Mouse (Mus musculus) lung, postnatal 0 days (tissue): ENCODE data around the gene Bex6. TPM values are rescaled to one million over a fixed set of nuclear protein-coding genes. Genes with fewer than 3 reads are reported as not detected.

ENCODE experiments used
- ATAC-seq: fragments of 200-750 bp; cut with Nextera tagmentation; 2 replicates; pipeline ENCODE4 v1.8.0; 2017; ENCODE audit warnings: moderate library complexity
- DNase-seq: peaks from one replicate; pipeline ENCODE4 v3.0.0-alpha.2; 2016; ENCODE audit warnings: low spot score
- H3K27ac ChIP-seq: fragments of 300-500 bp; sonication (generic); 2 replicates; pipeline ENCODE4 v1.5.1; 2014; ENCODE audit warnings: antibody characterized with exemption, mild to moderate bottlenecking, low read length, mixed read lengths
- H3K27me3 ChIP-seq: fragments of 300-500 bp; sonication (generic); replicated peaks from 2 replicates; pipeline ENCODE4 v1.6.1; 2014; ENCODE audit warnings: low read length, mixed read lengths; ENCODE audit not compliant: insufficient read depth
- H3K36me3 ChIP-seq: fragments of 300-500 bp; sonication (generic); 2 replicates; pipeline ENCODE4 v1.6.1; 2014; ENCODE audit warnings: low read length, mixed read lengths; ENCODE audit not compliant: insufficient read depth
- H3K4me1 ChIP-seq: fragments of 300-500 bp; sonication (generic); 2 replicates; pipeline ENCODE4 v1.6.1; 2014; ENCODE audit warnings: antibody characterized with exemption, low read depth, low read length, mixed read lengths; ENCODE audit not compliant: insufficient read depth
- H3K4me2 ChIP-seq: fragments of 300-500 bp; sonication (generic); replicated peaks from 2 replicates; pipeline ENCODE4 v1.6.1; 2014; ENCODE audit warnings: low read depth, mild to moderate bottlenecking, low read length, moderate library complexity, mixed read lengths
- H3K4me3 ChIP-seq: fragments of 300-500 bp; sonication (generic); 2 replicates; pipeline ENCODE4 v1.5.1; 2014; ENCODE audit warnings: low read depth, low read length
- H3K9ac ChIP-seq: fragments of 300-500 bp; sonication (generic); replicated peaks from 2 replicates; pipeline ENCODE4 v1.6.1; 2014; ENCODE audit warnings: low read depth, mild to moderate bottlenecking
- H3K9me3 ChIP-seq: fragments of 300-500 bp; sonication (generic); 2 replicates; pipeline ENCODE4 v1.6.1; 2016; ENCODE audit warnings: low read length, mixed read lengths
- CTCF ChIP-seq: IDR thresholded peaks from 2 replicates; pipeline ENCODE4 v1.5.1; 2016; ENCODE audit warnings: antibody characterized with exemption, mild to moderate bottlenecking
- EP300 ChIP-seq: IDR thresholded peaks from 2 replicates; pipeline ENCODE4 v1.6.1; 2016; ENCODE audit warnings: antibody characterized with exemption, mild to moderate bottlenecking, control low read depth
- WGBS: fragments of 180-500 bp; shearing (Covaris S2); extraction: QIAGEN DNeasy Blood & Tissue Kit; methylation state at CpG from one replicate; pipeline ENCODE4 v1.1.7; 2014; 5-methylcytosine and 5-hydroxymethylcytosine counted together
- polyA plus RNA-seq: library from polyadenylated mRNA; unstranded; fragments of >200 nt; fragmentation: Nextera tagmentation; extraction: Ambion mirVana; gene quantifications from 2 replicates; pipeline ENCODE4 v1.2.1, GENCODE M21; 2015

Bex6 gene
- polyA plus RNA-seq, 1 experiment from 2014 or later = 0.18 TPM

DNA sequence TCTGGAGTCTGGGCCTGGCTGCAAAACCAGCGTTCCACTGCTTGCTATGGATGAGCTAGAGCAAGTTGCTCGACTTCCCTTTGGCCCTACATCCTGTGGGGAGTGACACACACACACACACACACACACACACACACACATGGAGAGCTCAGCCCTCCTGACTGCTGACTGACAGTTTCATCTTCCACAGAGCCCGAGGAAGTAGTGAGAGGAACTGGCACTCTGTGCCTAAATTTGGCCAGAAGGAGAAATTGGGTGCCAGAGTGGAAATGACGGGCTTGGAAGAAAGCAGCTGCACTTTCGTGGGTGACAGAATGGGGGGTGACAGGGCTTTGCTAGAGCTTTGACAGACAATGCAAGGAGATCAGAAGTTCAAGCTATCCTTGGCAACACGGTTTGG is 9.5 kb downstream of the Bex6 start:
- no peaks in the 10 kb centered on the region for H3K9me3 ChIP-seq
- no peaks in the 10 kb centered on the region for H3K36me3 ChIP-seq
- no peak overlapping the region for H3K4me2 ChIP-seq
- no peaks in the 10 kb centered on the region for H3K4me1 ChIP-seq
- H3K9ac ChIP-seq = no peak overlapping the region
- DNase-seq (peak; percentile 65), ATAC-seq (peak; percentile 73)
- H3K27me3 ChIP-seq = no peaks in the 10 kb centered on the region
- TF ChIP-seq EP300 (no peak), CTCF (no peak)
- no peak overlapping the region for H3K27ac ChIP-seq
- no peak overlapping the region for H3K4me3 ChIP-seq
- WGBS = 22% methylated on average over 6 of the region's 6 CpGs

DNA sequence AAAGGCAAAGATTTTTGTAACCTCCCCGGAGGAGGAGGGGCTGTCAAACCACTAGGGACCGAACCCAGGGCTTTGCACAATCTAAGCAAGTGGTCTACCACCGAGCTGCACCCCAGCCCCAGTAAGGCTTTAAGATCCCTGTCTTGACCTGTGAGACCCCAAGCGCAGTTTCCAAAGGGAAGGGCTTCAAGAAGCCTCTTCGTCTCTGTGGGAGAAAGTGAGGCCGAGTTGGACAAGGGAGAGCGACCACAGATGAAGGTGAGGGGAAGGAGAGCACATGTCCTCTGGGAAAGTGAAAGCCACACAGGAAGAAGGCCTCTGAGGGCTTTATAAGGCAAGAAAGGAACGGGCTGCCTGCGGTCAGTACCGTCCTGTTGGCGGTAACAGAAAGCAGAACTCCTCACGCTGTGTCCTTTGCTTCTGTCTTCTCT is 10.4 kb downstream of the Bex6 start:
- ATAC-seq (peak; percentile 37; the same call in 1 of the 2 replicates), DNase-seq (peak; percentile 68)
- H3K9ac ChIP-seq = no peak overlapping the region
- WGBS = 59% methylated on average over 11 of the region's 12 CpGs
- no peaks in the 10 kb centered on the region for H3K36me3 ChIP-seq
- no peaks in the 10 kb centered on the region for H3K9me3 ChIP-seq
- H3K4me1 ChIP-seq = no peaks in the 10 kb centered on the region
- no peak overlapping the region for H3K4me3 ChIP-seq
- no peaks in the 10 kb centered on the region for H3K27me3 ChIP-seq
- 0 out of 2 replicates have a peak overlapping the region, but pooled peaks have one; percentile 3 for H3K4me2 ChIP-seq
- H3K27ac ChIP-seq = no peak overlapping the region
- TF ChIP-seq EP300 (no peak), CTCF (no peak)

DNA sequence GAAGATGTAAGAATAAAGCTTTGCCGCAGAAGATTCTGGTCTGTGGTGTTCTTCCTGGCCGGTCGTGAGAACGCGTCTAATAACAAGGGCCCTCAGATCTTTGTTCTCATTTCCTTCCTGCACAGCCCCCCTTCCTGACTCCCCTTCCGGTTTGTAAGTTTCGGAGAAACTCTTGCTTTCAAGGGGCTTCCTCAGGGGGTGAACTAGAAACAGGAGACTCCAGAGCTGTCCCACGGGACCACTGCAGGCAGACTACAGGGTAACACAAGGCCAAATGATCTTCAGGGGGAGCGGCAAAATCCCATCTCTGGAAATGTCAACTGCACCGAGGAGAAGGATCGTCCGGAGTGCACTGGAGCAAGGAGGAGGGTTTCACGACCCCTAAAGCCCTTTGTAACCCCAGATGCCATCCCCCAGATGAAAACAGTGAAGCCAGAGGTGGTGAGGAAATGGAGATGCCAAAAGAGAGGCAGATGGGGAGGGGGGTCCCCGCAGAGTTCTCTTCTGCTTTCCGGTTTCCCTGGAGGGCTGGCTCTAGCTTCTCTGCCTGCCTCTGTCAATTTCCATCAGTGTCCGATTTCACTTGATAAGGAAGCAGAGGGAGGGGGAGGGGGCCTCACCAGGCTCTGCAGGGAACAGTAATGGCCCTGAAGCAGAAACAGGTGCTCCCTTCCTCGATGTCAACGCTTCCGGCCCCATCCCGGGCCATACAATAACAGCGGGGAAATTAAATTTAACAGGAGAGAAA is 20.8 kb downstream of the Bex6 start:
- Histone ChIP-seq H3K27ac (peak overlapping the region; percentile 90), H3K9ac (peak overlapping the region; percentile 45; the same call in 1 of the 2 replicates), H3K4me1 (no peaks in the 10 kb centered on the region), H3K27me3 (no peaks in the 10 kb centered on the region), H3K4me3 (peak overlapping the region; percentile 34), H3K9me3 (no peaks in the 10 kb centered on the region), H3K4me2 (peak overlapping the region; percentile 33), H3K36me3 (no peaks in the 10 kb centered on the region)
- peak; percentile 82 for ATAC-seq
- WGBS = 33% methylated on average over 21 of the region's 21 CpGs
- peak; percentile 44 for DNase-seq
- TF ChIP-seq EP300 (no peak), CTCF (no peak)

DNA sequence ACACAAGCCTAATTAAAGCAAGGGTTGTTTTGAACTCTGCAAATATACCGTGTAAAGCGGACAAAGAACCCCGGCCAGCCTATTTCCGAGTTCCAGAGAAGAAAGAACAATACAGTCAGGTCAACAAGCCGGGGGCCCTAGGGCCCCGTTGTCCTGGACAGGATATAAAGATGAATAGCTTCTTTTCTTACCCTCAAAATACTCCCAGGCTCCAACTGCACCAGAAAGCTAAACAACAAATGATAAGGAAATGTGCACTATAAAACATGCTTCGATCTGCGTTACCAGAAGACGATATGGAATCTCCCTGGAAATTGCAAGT is 21.3 kb downstream of the Bex6 start:
- Histone ChIP-seq H3K9me3 (no peaks in the 10 kb centered on the region), H3K4me1 (no peaks in the 10 kb centered on the region), H3K4me3 (0 out of 2 replicates have a peak overlapping the region, but pooled peaks have one; percentile 34), H3K27ac (peak overlapping the region; percentile 90), H3K4me2 (peak overlapping the region; percentile 33), H3K9ac (no peak overlapping the region), H3K27me3 (no peaks in the 10 kb centered on the region), H3K36me3 (no peaks in the 10 kb centered on the region)
- WGBS = 47% methylated on average over 9 of the region's 9 CpGs
- peak; percentile 44 for DNase-seq
- TF ChIP-seq CTCF = no peak
- TF ChIP-seq EP300 = 0 out of 2 replicates have a peak, but pooled peaks have one; percentile 28
- ATAC-seq = peak; percentile 79

DNA sequence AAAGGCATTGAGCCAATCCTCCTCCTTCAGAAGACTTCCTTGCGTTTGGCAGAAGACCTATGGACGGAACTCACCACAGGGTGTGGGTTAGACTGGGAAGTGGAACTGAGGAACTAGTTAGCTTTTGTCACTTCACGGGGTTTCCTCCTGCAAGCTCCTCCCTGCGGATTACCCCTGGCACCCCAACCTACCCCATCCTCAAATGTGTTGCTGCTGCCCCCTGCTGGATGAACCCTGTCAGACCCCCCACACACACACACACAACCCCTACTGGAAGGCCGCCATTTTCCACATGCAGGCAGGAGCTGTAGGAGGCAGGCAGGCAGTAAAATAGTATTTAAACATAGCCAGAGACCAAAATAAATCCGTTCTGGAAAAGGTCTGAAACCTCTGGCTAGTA is 23.1 kb downstream of the Bex6 start:
- peak; percentile 42 for DNase-seq
- peak; percentile 27 for ATAC-seq
- WGBS = 68% methylated on average over 6 of the region's 6 CpGs
- Histone ChIP-seq H3K4me1 (no peaks in the 10 kb centered on the region), H3K36me3 (no peaks in the 10 kb centered on the region), H3K27ac (no peak overlapping the region), H3K4me3 (no peak overlapping the region), H3K9me3 (no peaks in the 10 kb centered on the region), H3K27me3 (no peaks in the 10 kb centered on the region), H3K9ac (no peak overlapping the region), H3K4me2 (no peak overlapping the region)
- TF ChIP-seq EP300 = no peak
- TF ChIP-seq CTCF = peak; percentile 67

DNA sequence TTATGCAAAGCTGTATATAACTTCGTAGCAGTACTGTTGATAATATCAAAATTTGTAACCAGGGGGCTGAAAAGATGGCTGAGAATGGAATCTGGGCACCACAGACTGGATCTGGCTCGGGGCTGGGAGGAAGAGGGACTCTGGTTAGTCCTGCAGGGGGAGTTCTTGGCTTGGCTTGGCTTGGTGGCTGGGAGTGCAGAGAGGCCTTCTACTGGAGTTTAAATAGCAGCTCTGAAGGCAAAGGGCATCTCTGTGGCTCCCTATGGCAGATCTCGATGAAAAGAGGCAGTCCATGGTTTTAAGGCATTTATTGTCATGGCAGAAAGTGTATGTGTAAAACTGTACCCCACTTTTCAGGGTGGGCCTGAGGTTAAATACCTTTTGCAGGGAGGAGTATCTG is 25.3 kb downstream of the Bex6 start:
- Histone ChIP-seq H3K4me2 (no peak overlapping the region), H3K27me3 (no peaks in the 10 kb centered on the region), H3K27ac (no peak overlapping the region), H3K9me3 (no peaks in the 10 kb centered on the region), H3K4me1 (no peaks in the 10 kb centered on the region), H3K4me3 (no peak overlapping the region), H3K9ac (no peak overlapping the region), H3K36me3 (no peaks in the 10 kb centered on the region)
- TF ChIP-seq EP300 = no peak
- TF ChIP-seq CTCF = peak; percentile 66
- no peak for ATAC-seq
- WGBS = 44% methylated on average over 3 of the region's 3 CpGs
- DNase-seq = peak; percentile 53
